Mouse (Mus musculus) liver, embryonic 14 days (tissue): Measurements from ENCODE around the gene Gm49342. TPM values are rescaled to one million over a fixed set of nuclear protein-coding genes. Genes with fewer than 3 reads are reported as not detected.

Experiments
- polyA plus RNA-seq: library from polyadenylated mRNA; depleted of rRNA; stranded (reverse); fragments of >200 nt; gene quantifications from 2 replicates; pipeline ENCODE4 v1.2.3, GENCODE M21; 2012; rRNA removed

Gm49342 gene
- 58.6 and 74.1 TPM in 2 replicates for polyA plus RNA-seq

GRCm38 (mm10) chr14:50943932-50944667 lies at the start of gene Gm49342:
Gm49342 (plus strand) TSS chr14:50944517.

DNA sequence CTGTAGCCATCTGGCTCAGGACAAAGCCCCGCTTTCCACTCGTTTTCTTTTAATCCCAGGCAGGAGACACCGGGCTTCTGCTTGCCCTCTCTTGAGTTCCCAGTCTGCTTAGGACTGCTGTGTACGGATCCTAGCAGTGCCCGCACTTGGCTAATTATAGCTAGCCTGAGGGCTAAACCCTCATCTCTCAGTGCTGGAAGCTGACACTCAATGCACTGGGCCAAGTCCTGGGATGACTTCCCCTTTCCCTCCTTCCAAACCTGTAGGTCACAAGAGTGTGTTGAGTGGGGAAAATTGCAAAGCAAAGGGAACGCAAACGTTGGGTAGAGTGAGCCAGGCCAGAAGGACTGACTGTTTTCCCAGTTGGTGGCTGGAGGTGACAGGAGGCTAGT lies 46.9 kb upstream of the Gm49342 start, which contains the start of gene Klhl33:
Gene Klhl33, minus strand, starts transcription at position 134 of the 392 bp plus-strand sequence.

DNA sequence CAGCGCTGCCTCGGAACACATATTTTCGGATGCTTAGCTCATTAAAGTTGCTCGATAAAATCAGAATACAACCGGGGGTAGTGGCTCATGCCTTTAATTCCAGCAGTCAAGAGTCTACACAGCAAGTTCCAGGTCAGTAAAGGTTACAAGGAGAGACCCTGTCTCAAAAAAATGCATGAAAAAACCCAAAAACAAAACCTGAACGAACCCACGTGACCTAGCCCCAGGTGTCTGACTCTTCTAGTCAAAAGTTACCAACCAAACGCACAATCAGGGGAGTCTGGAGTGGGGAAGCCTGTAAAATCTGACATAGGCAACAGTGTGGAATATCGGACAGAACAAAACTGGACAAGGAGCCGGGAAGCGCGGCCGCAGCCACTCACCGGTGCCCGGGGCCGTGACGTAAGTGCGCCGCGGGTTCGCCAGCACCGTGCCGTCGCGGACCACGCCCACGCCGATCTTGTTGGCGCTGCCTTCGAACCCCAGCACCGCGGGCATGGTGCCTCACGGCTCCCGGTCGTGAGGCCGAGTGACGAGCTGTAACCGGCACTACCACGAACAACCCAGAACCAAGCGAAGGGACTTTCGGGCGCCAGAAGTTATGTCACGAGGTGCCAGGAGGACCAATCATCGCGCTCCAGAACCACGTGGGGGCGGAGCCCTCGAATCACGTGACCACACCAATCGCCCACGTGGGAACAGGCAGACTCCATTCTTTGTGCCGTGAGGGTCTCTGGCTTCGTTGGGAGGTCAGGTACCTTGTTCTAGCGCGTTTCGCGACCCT lies 19.8 kb upstream of the Gm49342 start, which contains the start of the genes Osgep and Apex1:
Gene Osgep, minus strand, starts transcription at position 613 of the 784 bp plus-strand sequence.
Gene Apex1, plus strand, starts transcription at position 688 of the 784 bp plus-strand sequence.

GRCm38 (mm10) chr14:50930754-50931492 lies 13.4 kb upstream of the Gm49342 start, which contains the start of the genes Pip4p1 and Pnp:
Pip4p1 (minus strand) TSS chr14:50930856.
Pnp (plus strand) TSS chr14:50931082.

GRCm38 (mm10) chr14:50955942-50956508 lies 11.7 kb downstream of the Gm49342 start, which contains the start of gene Pnp2:
Pnp2 (plus strand) TSS chr14:50955992.

DNA sequence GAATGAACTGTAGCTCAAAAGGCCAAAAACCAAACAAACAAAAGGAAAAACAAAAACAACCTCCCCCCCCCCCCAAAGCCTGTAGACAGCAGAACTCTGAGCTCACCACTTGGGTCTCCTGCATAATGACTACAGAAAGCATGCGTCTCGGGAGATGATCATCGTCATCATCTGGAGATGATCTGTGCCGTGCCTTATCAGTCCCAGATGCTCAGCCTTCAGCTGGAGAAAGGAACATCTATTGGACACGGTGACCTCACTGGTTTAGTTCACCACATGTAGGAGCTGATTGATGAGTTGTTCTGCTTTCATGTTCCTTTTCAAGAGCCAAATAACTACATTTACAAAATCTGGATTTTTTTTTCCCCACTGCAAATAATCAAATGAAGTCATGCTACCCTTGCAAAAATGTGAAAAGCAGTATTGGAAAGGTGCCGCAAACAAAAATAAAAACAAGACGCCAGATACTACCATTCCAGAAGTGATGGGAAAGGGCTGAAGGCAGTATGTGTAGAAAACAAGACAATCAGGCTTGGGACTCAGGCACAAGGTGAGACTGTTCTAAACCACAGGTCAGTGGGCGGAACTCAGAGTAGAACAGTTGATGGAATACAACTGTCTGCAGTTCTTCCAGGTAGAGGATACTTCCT lies 63.0 kb downstream of the Gm49342 start, which contains the start of gene Rnase10:
Gene Rnase10, plus strand, starts transcription at position 600 of the 650 bp plus-strand sequence.

Other genes with a start within 250 kb of the Gm49342 start
- not detected in 2 replicates for gene Olfr748, start 237.1 kb upstream of the Gm49342 start, polyA plus RNA-seq
- gene Olfr749, start 199.4 kb upstream of the Gm49342 start, polyA plus RNA-seq = not detected in 2 replicates
- gene Ttc5, start 159.0 kb upstream of the Gm49342 start, polyA plus RNA-seq = 11.2 and 12.6 TPM in 2 replicates
- gene Ccnb1ip1, start 136.8 kb upstream of the Gm49342 start, polyA plus RNA-seq = not detected in 2 replicates
- 37.8 and 40.4 TPM in 2 replicates for gene Parp2, start 136.7 kb upstream of the Gm49342 start, polyA plus RNA-seq
- gene Tep1, start 74.0 kb upstream of the Gm49342 start, polyA plus RNA-seq = 2.2 and 3.4 TPM in 2 replicates
- 0.16 and 0.18 TPM in 2 replicates for gene Klhl33, start 47.0 kb upstream of the Gm49342 start, polyA plus RNA-seq
- gene Osgep, start 19.6 kb upstream of the Gm49342 start, polyA plus RNA-seq = 36.9 and 37.6 TPM in 2 replicates
- gene Apex1, start 19.5 kb upstream of the Gm49342 start, polyA plus RNA-seq = 52.4 and 58.5 TPM in 2 replicates
- gene Pip4p1, start 13.7 kb upstream of the Gm49342 start, polyA plus RNA-seq = 22.8 and 28.6 TPM in 2 replicates
- 75.3 and 96.8 TPM in 2 replicates for gene Pnp, start 13.4 kb upstream of the Gm49342 start, polyA plus RNA-seq
- gene Pnp2, start 11.5 kb downstream of the Gm49342 start, polyA plus RNA-seq = 9.7 and 10.4 TPM in 2 replicates
- 0.02 TPM in 1 of 2 replicates, not detected in the other for gene Rnase10, start 63.2 kb downstream of the Gm49342 start, polyA plus RNA-seq
- gene Rnase9, start 97.4 kb downstream of the Gm49342 start, polyA plus RNA-seq = not detected in 2 replicates
- gene Rnase11, start 105.6 kb downstream of the Gm49342 start, polyA plus RNA-seq = not detected in 2 replicates
- 0.86 and 0.90 TPM in 2 replicates for gene Rnase12, start 113.1 kb downstream of the Gm49342 start, polyA plus RNA-seq
- not detected in 2 replicates for gene Olfr750, start 129.9 kb downstream of the Gm49342 start, polyA plus RNA-seq
- 10.7 and 13.3 TPM in 2 replicates for gene Rnase4, start 146.6 kb downstream of the Gm49342 start, polyA plus RNA-seq
- 3.7 and 3.9 TPM in 2 replicates for gene Ang, start 146.6 kb downstream of the Gm49342 start, polyA plus RNA-seq
- not detected in 2 replicates for gene Eddm3b, start 169.9 kb downstream of the Gm49342 start, polyA plus RNA-seq
- 1.9 and 2.8 TPM in 2 replicates for gene Rnase6, start 179.4 kb downstream of the Gm49342 start, polyA plus RNA-seq
- 0.03 and 0.05 TPM in 2 replicates for gene Rnase1, start 202.3 kb downstream of the Gm49342 start, polyA plus RNA-seq
- not detected in 2 replicates for gene Rnase2b, start 217.7 kb downstream of the Gm49342 start, polyA plus RNA-seq